Mouse (Mus musculus): ENCODE results near the gene H2afv.
"Not testable (repeated sequence)": the region's sequence is repeated elsewhere in the genome, so short reads cannot be mapped to it uniquely, and the experiment has no call there.

The H2afv gene

GRCm38 (mm10) chr11:6471054-6471453 is 26.8 kb upstream of the H2afv start:
- in situ Hi-C loops (cut with MseI, MboI) = loop anchor here in 1 of 2 experiments (5.0 kb wide), 1 partner anchor 56 kb away; no protein-coding TSS in a partner anchor

- in situ Hi-C loops (cut with MseI, MboI) = no loop called here
Observed at GRCm38 (mm10) chr11:6468541-6468940, 24.3 kb upstream of the H2afv start.

GRCm38 (mm10) chr11:6465122-6465521 is 20.9 kb upstream of the H2afv start:
- in situ Hi-C loops (cut with MseI, MboI) = no loop called here

GRCm38 (mm10) chr11:6463159-6463837 is 19.1 kb upstream of the H2afv start:
- in situ Hi-C loops (cut with MseI, MboI) = no loop called here

- in situ Hi-C loops (cut with MseI, MboI) = no loop called here
Observed at GRCm38 (mm10) chr11:6456083-6456482, 11.8 kb upstream of the H2afv start.

GRCm38 (mm10) chr11:6448155-6448554 is 3.9 kb upstream of the H2afv start:
- in situ Hi-C loops (cut with MseI, MboI) = not testable (repeated sequence)

GRCm38 (mm10) chr11:6447493-6447892 is 3.2 kb upstream of the H2afv start:
- in situ Hi-C loops (cut with MseI, MboI) = no loop called here

- in situ Hi-C loops (cut with MseI, MboI) = no loop called here
Observed at GRCm38 (mm10) chr11:6445951-6446350, 1.7 kb upstream of the H2afv start.

- in situ Hi-C loops (cut with MseI, MboI) = no loop called here
Observed at GRCm38 (mm10) chr11:6445441-6445840, 1.2 kb upstream of the H2afv start.

- in situ Hi-C loops (cut with MseI, MboI) = no loop called here
Observed at GRCm38 (mm10) chr11:6443727-6444076, 541 bp downstream of the H2afv start.

- in situ Hi-C loops (cut with MseI, MboI) = no loop called here
Observed at GRCm38 (mm10) chr11:6443102-6443501, 1.1 kb downstream of the H2afv start.

- in situ Hi-C loops (cut with MseI, MboI) = no loop called here
Observed at GRCm38 (mm10) chr11:6442566-6442965, 1.7 kb downstream of the H2afv start.

- in situ Hi-C loops (cut with MseI, MboI) = no loop called here
Observed at GRCm38 (mm10) chr11:6440171-6440570, 4.1 kb downstream of the H2afv start.

- in situ Hi-C loops (cut with MseI, MboI) = no loop called here
Observed at GRCm38 (mm10) chr11:6437667-6438066, 6.6 kb downstream of the H2afv start.

- in situ Hi-C loops (cut with MseI, MboI) = no loop called here
Observed at GRCm38 (mm10) chr11:6436442-6436841, 7.8 kb downstream of the H2afv start.

- in situ Hi-C loops (cut with MseI, MboI) = no loop called here
Observed at GRCm38 (mm10) chr11:6430186-6430585, 14.1 kb downstream of the H2afv start.

- in situ Hi-C loops (cut with MseI, MboI) = no loop called here
Observed at GRCm38 (mm10) chr11:6420722-6421350, 23.4 kb downstream of the H2afv start.

- in situ Hi-C loops (cut with MseI, MboI) = no loop called here
Observed at GRCm38 (mm10) chr11:6420283-6420703, 23.9 kb downstream of the H2afv start.

- in situ Hi-C loops (cut with MseI, MboI) = not testable (repeated sequence)
Observed at GRCm38 (mm10) chr11:6419156-6419555, 25.1 kb downstream of the H2afv start.

GRCm38 (mm10) chr11:6418751-6419150 is 25.5 kb downstream of the H2afv start:
- in situ Hi-C loops (cut with MseI, MboI) = no loop called here

- in situ Hi-C loops (cut with MseI, MboI) = no loop called here
Observed at GRCm38 (mm10) chr11:6417490-6417889, 26.8 kb downstream of the H2afv start.

GRCm38 (mm10) chr11:6417069-6417468 is 27.2 kb downstream of the H2afv start:
- in situ Hi-C loops (cut with MseI, MboI) = no loop called here

GRCm38 (mm10) chr11:6416405-6417034 is 27.7 kb downstream of the H2afv start:
- in situ Hi-C loops (cut with MseI, MboI) = no loop called here
